Mouse (Mus musculus): ENCODE data around the gene Map2k5.

Map2k5 gene

GRCm38 (mm10) chr9:63250841-63251626, 126.7 kb downstream of the Map2k5 start:
- DNase-seq = no peak

GRCm38 (mm10) chr9:63248095-63248787, 129.5 kb downstream of the Map2k5 start:
- DNase-seq = no peak

GRCm38 (mm10) chr9:63246568-63247169, 131.0 kb downstream of the Map2k5 start:
- no peak for DNase-seq

- no peak for DNase-seq
Observed at GRCm38 (mm10) chr9:63241961-63242360, 135.7 kb downstream of the Map2k5 start.

- DNase-seq = peak; percentile 14
Observed at GRCm38 (mm10) chr9:63241241-63241640, 136.5 kb downstream of the Map2k5 start.

- DNase-seq = no peak
Observed at GRCm38 (mm10) chr9:63234356-63234755, 143.3 kb downstream of the Map2k5 start.

- DNase-seq = no peak
Observed at GRCm38 (mm10) chr9:63230289-63230688, 147.4 kb downstream of the Map2k5 start.

GRCm38 (mm10) chr9:63229124-63229523, 148.6 kb downstream of the Map2k5 start:
- DNase-seq = peak; percentile 9

GRCm38 (mm10) chr9:63222161-63222560, 155.5 kb downstream of the Map2k5 start:
- DNase-seq = no peak

- no peak for DNase-seq
Observed at GRCm38 (mm10) chr9:63219851-63220250, 157.9 kb downstream of the Map2k5 start.

GRCm38 (mm10) chr9:63215031-63215430, 162.7 kb downstream of the Map2k5 start:
- no peak for DNase-seq

DNA sequence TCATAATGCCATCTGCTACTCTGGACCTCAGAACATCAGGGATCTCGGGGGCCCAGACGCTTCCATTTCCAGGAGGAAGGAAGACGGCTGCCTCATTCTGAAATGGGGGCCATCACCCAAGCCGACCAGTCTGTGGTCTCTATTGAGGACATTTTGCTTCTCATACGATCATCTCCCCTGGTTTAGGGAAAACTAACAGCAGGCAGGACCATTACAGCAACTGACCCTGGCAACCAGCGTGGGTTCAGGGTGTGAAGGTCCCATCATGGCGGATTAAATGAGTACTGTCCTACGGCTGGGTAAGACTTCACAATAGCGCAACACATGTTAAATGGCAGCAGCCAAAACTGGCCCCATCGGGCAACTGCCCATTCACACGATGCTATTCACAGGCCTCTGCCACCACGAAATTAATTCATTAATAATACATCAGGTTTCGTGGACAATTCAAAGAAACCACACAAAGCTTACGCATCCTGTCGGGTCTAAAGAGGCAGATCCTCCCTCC, 170.9 kb downstream of the Map2k5 start:
- DNase-seq = no peak

DNA sequence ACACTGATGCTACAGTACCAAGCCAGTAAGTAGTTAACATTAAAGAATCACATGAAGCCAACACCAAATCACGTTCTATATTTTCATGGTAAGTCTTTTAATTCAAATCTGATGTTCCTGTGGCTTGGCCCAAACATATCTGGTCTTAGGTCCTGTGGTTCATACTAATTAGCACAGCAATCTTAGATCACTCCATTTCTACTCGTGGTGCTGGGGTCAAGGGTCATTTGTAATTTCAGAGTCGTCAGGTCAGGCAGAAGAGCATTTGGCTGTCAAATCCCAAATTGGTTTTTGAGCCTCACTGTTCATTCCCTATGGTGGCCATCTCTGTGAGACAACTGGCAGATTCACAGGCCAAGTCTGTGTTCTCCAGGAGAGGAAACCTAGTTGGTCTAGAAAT, 174.2 kb downstream of the Map2k5 start:
- DNase-seq = no peak

- peak; percentile 76 for DNase-seq
Observed at GRCm38 (mm10) chr9:63201376-63202323, 176.1 kb downstream of the Map2k5 start.

GRCm38 (mm10) chr9:63197252-63197651, 180.4 kb downstream of the Map2k5 start:
- no peak for DNase-seq

- DNase-seq = no peak
Observed at GRCm38 (mm10) chr9:63196114-63196682, 181.5 kb downstream of the Map2k5 start.

DNA sequence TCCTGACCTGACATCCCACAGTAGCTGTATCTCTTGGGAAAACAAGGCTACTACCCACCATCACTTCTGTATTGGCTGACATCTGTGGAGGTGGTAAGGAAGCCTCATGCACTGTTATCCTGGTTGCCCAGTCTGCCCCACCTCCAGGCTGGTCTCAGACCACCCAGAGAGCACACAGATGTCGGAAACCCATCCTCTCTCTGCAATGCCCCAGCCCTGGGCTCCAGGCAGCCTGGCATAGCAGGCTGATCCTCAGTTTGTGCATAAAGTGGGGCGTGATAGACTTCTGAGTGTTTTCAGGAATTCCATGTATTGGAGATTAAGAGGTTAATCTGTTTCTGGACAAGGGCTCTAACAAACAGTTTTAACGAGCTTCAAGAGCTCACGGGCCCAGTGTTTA, 182.2 kb downstream of the Map2k5 start:
- no peak for DNase-seq

- DNase-seq = no peak
Observed at GRCm38 (mm10) chr9:63194791-63195190, 182.9 kb downstream of the Map2k5 start.

DNA sequence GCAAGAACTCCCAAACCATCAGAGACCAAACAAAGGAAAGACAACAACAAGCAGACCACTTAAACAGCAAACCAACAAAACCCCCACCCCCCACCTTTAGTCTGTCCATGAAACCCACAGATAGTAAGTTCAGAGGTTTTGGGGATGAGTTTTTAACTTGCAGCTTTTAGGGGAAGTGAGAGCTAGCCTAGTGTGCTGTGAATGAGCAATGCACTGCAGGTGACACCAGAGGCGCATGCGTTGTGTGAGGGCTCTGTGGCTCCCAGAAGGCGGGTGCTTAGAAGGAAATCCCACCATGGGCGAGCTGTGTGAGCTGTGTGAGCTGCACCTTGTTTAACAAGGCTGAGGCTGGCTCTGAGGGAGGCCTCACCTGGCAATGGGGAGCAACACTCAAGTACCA, 184.9 kb downstream of the Map2k5 start:
- DNase-seq = no peak

GRCm38 (mm10) chr9:63187310-63187709, 190.4 kb downstream of the Map2k5 start:
- DNase-seq = no peak

DNA sequence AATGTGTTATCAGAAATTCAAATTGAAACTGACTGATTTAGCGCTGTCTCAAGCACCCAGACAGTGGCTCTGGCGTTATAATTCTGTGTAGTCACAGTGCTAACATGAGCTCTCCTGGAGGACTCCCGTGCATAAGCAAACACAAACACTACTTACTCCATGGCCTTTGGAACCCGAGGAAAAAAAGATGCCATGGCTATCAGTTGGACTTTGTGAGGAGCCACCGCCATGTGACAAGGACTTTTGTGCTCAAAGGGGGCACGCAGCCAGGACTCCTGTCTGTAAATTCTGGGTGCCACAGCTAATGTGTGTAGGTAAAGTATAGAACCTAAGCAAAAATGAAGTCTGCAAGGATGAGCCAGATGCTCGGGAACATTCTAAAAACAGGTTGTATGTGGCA, 192.5 kb downstream of the Map2k5 start:
- no peak for DNase-seq

- DNase-seq = no peak
Observed at GRCm38 (mm10) chr9:63183864-63184263, 193.8 kb downstream of the Map2k5 start.
